Mouse (Mus musculus): ENCODE measurements around the gene Olfr1487.
"Not testable (repeated sequence)": the region's sequence is repeated elsewhere in the genome, so short reads cannot be mapped to it uniquely, and the experiment has no call there.

The Olfr1487 gene

GRCm38 (mm10) chr19:13617075-13617474 is at the start of gene Olfr1487:
TSS of gene Olfr1487 (plus strand) at chr19:13617375.
- DNase-seq (ENCODE audit: low read depth, low spot score), result not testable (repeated sequence)

GRCm38 (mm10) chr19:13583211-13583610 is 34.0 kb upstream of the Olfr1487 start, which contains the start of gene Olfr1484:
TSS of gene Olfr1484 (plus strand) at chr19:13583511.
- no peak for DNase-seq (ENCODE audit: low read depth, low spot score)

GRCm38 (mm10) chr19:13631321-13631720 is 14.1 kb downstream of the Olfr1487 start, which contains the start of gene Olfr1489:
TSS of gene Olfr1489 (plus strand) at chr19:13631621.
- DNase-seq (ENCODE audit: low read depth, low spot score), result no peak

- DNase-seq (ENCODE audit: low read depth, low spot score), result no peak
These were observed 33.6 kb downstream of the Olfr1487 start, which contains the start of gene Olfr1490 for GRCm38 (mm10) chr19:13650791-13651190. TSS of gene Olfr1490 (plus strand) at chr19:13651091.

Measured in skeletal muscle tissue, adult 2 months (tissue).